Mouse (Mus musculus) heart, embryonic 14.5 days (tissue): ENCODE data around the gene Serpina3g. TPM values are rescaled to one million over a fixed set of nuclear protein-coding genes. Genes with fewer than 3 reads are reported as not detected.

Experiments used
- ATAC-seq: fragments of 200-750 bp; cut with Nextera tagmentation; 2 replicates; pipeline ENCODE4 v1.8.0; 2017; ENCODE audit warnings: low read depth, moderate TSS enrichment; ENCODE audit not compliant: insufficient number of reproducible peaks, insufficient read depth, low FRiP score
- H3K27ac ChIP-seq, 2 experiments: fragments of 200-500 bp in 1 of 2; fragments of 300-500 bp in 1 of 2; sonication (generic) in 1 of 2; replicated peaks in 1 of 2; 2 replicates each; pipeline ENCODE4 v1.5.1; 2012 to 2014; ENCODE audit warnings: low read depth in 2 of 2, low read length in 2 of 2, control low read depth in 1 of 2, mild to moderate bottlenecking in 1 of 2, mixed read lengths in 1 of 2; ENCODE audit not compliant: control insufficient read depth in 1 of 2, insufficient read depth in 1 of 2
- H3K27me3 ChIP-seq: fragments of 300-500 bp; sonication (generic); 2 replicates; pipeline ENCODE4 v1.6.1; 2014; ENCODE audit warnings: mild to moderate bottlenecking, low read length, control low read depth; ENCODE audit not compliant: control insufficient read depth, insufficient read depth
- H3K36me3 ChIP-seq: fragments of 300-500 bp; sonication (generic); 2 replicates; pipeline ENCODE4 v1.6.1; 2014; ENCODE audit warnings: mild to moderate bottlenecking, control low read depth, low read length, mixed read lengths; ENCODE audit not compliant: control insufficient read depth, insufficient read depth
- H3K4me1 ChIP-seq, 2 experiments: fragments of 200-500 bp in 1 of 2; fragments of 300-500 bp in 1 of 2; sonication (generic) in 1 of 2; 2 replicates each; pipeline ENCODE4 v1.6.1; 2012 to 2014; ENCODE audit warnings: low read length in 2 of 2, control low read depth in 1 of 2, mixed read lengths in 1 of 2; ENCODE audit not compliant: control insufficient read depth in 2 of 2, insufficient read depth in 2 of 2
- H3K4me2 ChIP-seq: fragments of 300-500 bp; sonication (generic); 2 replicates; pipeline ENCODE4 v1.6.1; 2014; ENCODE audit warnings: mild to moderate bottlenecking, low read length
- H3K4me3 ChIP-seq, 2 experiments: fragments of 200-500 bp in 1 of 2; fragments of 300-500 bp in 1 of 2; sonication (generic) in 1 of 2; 2 replicates each; pipeline ENCODE4 v1.5.1; 2012 to 2014; ENCODE audit warnings: low read length in 2 of 2, mild to moderate bottlenecking in 2 of 2, control low read depth in 1 of 2, low read depth in 1 of 2, moderate library complexity in 1 of 2; ENCODE audit not compliant: control insufficient read depth in 1 of 2, insufficient read depth in 1 of 2
- H3K9ac ChIP-seq: fragments of 300-500 bp; sonication (generic); 2 replicates; pipeline ENCODE4 v1.6.1; 2014; ENCODE audit warnings: mild to moderate bottlenecking, low read length
- H3K9me3 ChIP-seq: fragments of 300-500 bp; sonication (generic); 2 replicates; pipeline ENCODE4 v1.6.1; 2016; ENCODE audit warnings: low read length, control low read depth; ENCODE audit not compliant: control insufficient read depth
- WGBS: fragments of 180-500 bp; shearing (Covaris S2); extraction: QIAGEN DNeasy Blood & Tissue Kit; methylation state at CpG from one replicate; pipeline ENCODE4 v1.1.7; 2014; 5-methylcytosine and 5-hydroxymethylcytosine counted together
- polyA plus RNA-seq: library from polyadenylated mRNA; unstranded; fragments of >200 nt; fragmentation: Nextera tagmentation; extraction: Ambion mirVana; gene quantifications from 2 replicates; pipeline ENCODE4 v1.2.1, GENCODE M21; 2014

The Serpina3g gene
- polyA plus RNA-seq, result 2.4 and 3.7 TPM in 2 replicates

DNA sequence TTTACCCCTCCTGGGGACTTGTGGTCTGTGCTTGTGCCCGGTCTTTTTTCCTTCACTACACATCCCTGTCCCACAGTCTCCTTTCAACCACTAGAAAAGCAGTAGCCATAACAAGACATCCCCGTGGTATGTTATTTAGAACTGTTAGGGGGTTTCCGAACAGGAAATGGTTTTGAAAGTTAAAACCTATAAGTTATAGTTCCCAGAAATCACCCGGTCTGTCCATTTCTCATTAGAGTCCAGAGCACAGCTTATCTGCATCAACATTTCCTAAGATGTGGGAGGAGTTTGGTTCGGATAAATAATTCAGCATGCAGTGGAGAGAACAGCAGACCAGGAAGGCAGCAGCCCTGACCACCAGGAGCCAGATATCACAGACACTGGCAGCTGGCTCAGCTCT is at the start of gene Serpina3g:
Serpina3g (plus strand) TSS at position 331 of the 400 bp plus-strand sequence.
- no peak for ATAC-seq
- H3K9me3 ChIP-seq, result no peaks in the 10 kb centered on the region
- H3K4me3 ChIP-seq, result no peak within 1 kb of the TSS
- H3K27ac ChIP-seq, result no peak within 1 kb of the TSS
- H3K9ac ChIP-seq, result no peak within 1 kb of the TSS
- H3K36me3 ChIP-seq, result no peaks in the 10 kb centered on the region
- H3K27me3 ChIP-seq, result no peaks in the 10 kb centered on the region
- no peaks in the 10 kb centered on the region for H3K4me1 ChIP-seq
- H3K4me2 ChIP-seq, result no peak within 1 kb of the TSS
- 46% methylated on average over 5 of the region's 5 CpGs for WGBS

- no peak overlapping the region for H3K4me2 ChIP-seq
- no peaks in the 10 kb centered on the region for H3K27me3 ChIP-seq
- no peaks in the 10 kb centered on the region for H3K9me3 ChIP-seq
- no peaks in the 10 kb centered on the region for H3K36me3 ChIP-seq
- no peak for ATAC-seq
- H3K27ac ChIP-seq, result no peak overlapping the region
- 80% methylated on average over 2 of the region's 2 CpGs for WGBS
- H3K4me1 ChIP-seq, result no peaks in the 10 kb centered on the region
- H3K4me3 ChIP-seq, result no peak overlapping the region
- H3K9ac ChIP-seq, result no peak overlapping the region
Observed at GRCm38 (mm10) chr12:104189246-104189645, 46.8 kb upstream of the Serpina3g start.

DNA sequence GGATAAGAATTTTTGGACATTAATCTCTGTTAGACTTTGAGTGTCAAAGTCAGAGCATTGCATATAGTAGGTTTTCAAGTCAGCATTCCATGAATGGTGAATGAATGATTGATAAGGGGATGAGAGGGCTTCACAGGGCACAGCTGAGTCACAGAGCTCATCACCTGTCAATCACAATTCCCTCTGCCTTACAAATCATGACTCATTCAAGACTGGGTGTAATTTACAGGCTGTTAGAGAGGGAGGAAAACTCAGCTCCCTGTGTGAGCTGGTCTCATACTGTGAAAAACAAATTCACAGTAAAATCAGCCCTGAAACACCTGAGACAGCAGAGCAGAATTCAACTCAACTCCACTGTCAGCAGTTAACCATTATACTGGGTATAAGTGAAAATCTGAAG is 45.2 kb upstream of the Serpina3g start:
- no peak overlapping the region for H3K27ac ChIP-seq
- H3K36me3 ChIP-seq, result no peaks in the 10 kb centered on the region
- no peaks in the 10 kb centered on the region for H3K9me3 ChIP-seq
- no peak overlapping the region for H3K4me2 ChIP-seq
- no peak for ATAC-seq
- H3K4me3 ChIP-seq, result no peak overlapping the region
- H3K27me3 ChIP-seq, result no peaks in the 10 kb centered on the region
- no peak overlapping the region for H3K9ac ChIP-seq
- H3K4me1 ChIP-seq, result no peaks in the 10 kb centered on the region

GRCm38 (mm10) chr12:104209149-104209548 is 26.9 kb upstream of the Serpina3g start:
- no peak overlapping the region for H3K4me3 ChIP-seq
- no peaks in the 10 kb centered on the region for H3K9me3 ChIP-seq
- no peaks in the 10 kb centered on the region for H3K4me1 ChIP-seq
- ATAC-seq, result no peak
- no peaks in the 10 kb centered on the region for H3K36me3 ChIP-seq
- no peak overlapping the region for H3K9ac ChIP-seq
- H3K4me2 ChIP-seq, result no peak overlapping the region
- no peaks in the 10 kb centered on the region for H3K27me3 ChIP-seq
- no peak overlapping the region for H3K27ac ChIP-seq
- 72% methylated on average over 4 of the region's 4 CpGs for WGBS

- no peak for ATAC-seq
Observed at GRCm38 (mm10) chr12:104209802-104210201, 26.2 kb upstream of the Serpina3g start.

GRCm38 (mm10) chr12:104213689-104214444 is 22.2 kb upstream of the Serpina3g start:
- WGBS, result 70% methylated on average over 2 of the region's 2 CpGs
- Histone ChIP-seq H3K4me1 (no peaks in the 10 kb centered on the region), H3K27ac (no peak overlapping the region), H3K36me3 (no peaks in the 10 kb centered on the region), H3K4me3 (no peak overlapping the region), H3K9ac (no peak overlapping the region), H3K27me3 (no peaks in the 10 kb centered on the region), H3K9me3 (no peaks in the 10 kb centered on the region), H3K4me2 (no peak overlapping the region)
- no peak for ATAC-seq

More at GRCm38 (mm10) chr12:104209802-104210201, 26.2 kb upstream of the Serpina3g start:
- Histone ChIP-seq H3K4me3 (no peak overlapping the region), H3K27me3 (no peaks in the 10 kb centered on the region), H3K36me3 (no peaks in the 10 kb centered on the region), H3K4me2 (no peak overlapping the region), H3K9me3 (no peaks in the 10 kb centered on the region), H3K4me1 (no peaks in the 10 kb centered on the region), H3K27ac (no peak overlapping the region), H3K9ac (no peak overlapping the region)
- 97% methylated on average over 2 of the region's 2 CpGs for WGBS

DNA sequence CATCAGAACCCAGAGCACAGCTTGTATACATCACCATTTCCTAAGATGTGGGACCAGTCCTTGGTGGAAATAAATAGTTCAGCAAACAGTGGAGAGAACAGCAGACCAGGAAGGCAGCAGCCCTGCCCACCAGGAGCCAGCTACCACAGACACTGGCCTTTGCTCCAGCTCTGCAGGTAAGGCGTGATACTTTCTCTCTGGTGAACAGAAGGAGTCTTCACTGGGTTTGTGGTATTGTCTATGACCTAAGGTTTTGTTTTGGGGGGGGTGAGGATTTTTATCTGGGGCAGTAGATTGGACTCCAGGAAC is 21.6 kb upstream of the Serpina3g start, which contains the start of gene Serpina3f:
Serpina3f (plus strand) TSS at position 100 of the 309 bp plus-strand sequence.
- no peak within 1 kb of the TSS for H3K27ac ChIP-seq
- H3K9ac ChIP-seq, result no peak within 1 kb of the TSS
- no peak within 1 kb of the TSS for H3K4me3 ChIP-seq
- WGBS, result 76% methylated on average over 1 of the region's 1 CpGs
- no peak for ATAC-seq
- H3K4me1 ChIP-seq, result no peaks in the 10 kb centered on the region
- no peaks in the 10 kb centered on the region for H3K36me3 ChIP-seq
- no peaks in the 10 kb centered on the region for H3K9me3 ChIP-seq
- no peaks in the 10 kb centered on the region for H3K27me3 ChIP-seq
- H3K4me2 ChIP-seq, result no peak within 1 kb of the TSS

DNA sequence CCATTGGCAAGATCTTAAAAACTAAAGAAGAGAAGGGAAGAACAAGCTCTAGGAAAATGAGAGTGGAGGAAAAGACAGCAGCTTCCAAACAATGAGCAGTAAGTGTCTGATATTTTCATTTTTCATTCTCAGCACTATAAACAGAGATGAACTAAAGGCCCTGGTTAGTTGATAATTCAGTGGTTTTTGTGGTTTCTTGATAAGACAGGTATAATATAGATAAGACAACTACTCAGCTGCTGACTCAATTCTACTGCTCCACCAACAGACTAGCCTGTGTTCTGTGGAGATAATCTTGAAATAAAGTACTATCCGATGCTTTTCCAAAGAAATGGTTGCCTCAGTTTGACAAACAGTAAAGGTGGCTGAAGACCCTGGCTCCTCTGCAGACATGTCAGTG is 20.8 kb upstream of the Serpina3g start:
- WGBS, result 78% methylated on average over 1 of the region's 1 CpGs
- H3K9me3 ChIP-seq, result no peaks in the 10 kb centered on the region
- no peaks in the 10 kb centered on the region for H3K36me3 ChIP-seq

More for the DNA sequence above, 20.8 kb upstream of the Serpina3g start:
- no peak overlapping the region for H3K27ac ChIP-seq
- H3K9ac ChIP-seq, result no peak overlapping the region
- no peaks in the 10 kb centered on the region for H3K27me3 ChIP-seq
- H3K4me1 ChIP-seq, result no peaks in the 10 kb centered on the region
- H3K4me2 ChIP-seq, result no peak overlapping the region
- ATAC-seq, result no peak
- no peak overlapping the region for H3K4me3 ChIP-seq
